ENCODE assay signal across 7 mouse cellular contexts in the genomic region with DNA sequence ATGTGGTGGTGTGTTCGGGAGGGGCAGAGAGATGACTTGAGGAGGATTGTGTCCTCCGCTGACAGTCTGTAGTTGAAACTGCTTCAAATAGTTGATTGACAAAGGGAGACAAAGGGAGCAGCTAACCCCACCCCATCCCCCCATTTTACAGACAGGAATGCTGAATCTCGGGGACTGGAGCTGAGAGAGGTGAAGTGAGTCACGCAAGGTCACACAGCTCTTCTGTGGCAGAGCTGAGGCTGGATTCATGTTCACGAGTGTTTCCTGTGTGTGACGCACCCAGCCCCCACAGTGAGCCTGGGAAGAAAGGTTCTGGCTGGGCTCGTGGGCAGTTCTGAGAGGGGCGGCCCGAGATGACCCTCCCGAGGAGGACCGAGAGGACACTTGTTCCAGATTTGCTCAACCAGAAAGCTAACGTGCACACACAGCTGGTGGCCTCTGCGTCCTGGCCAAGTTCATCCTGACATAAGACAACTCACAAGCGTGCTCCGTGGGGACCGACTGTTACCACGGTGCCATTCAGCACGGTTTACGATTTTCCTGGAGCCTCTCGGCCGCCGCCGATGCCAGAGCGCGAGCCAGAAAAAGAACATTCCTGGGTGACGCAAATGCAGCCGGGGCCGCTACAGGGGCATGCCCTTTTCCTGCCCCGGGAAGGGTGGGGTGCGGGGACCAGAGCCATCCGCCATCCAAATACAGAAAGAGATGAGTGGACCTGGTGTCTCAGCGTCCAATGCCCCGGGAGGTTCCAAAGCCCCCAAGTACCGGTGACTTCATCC.
A peak's percentile ranks its signal among the peaks of the same experiment; 100 is the strongest.
DNase-seq lines count a peak whose midpoint lies in the region; ATAC-seq and TF ChIP-seq lines count a peak whose summit lies in the region.

No protein-coding gene starts in this region.

- no peak for DNase-seq in ES-E14 (ENCODE audit: low read depth, low spot score)
- peak; percentile 54 for DNase-seq in adrenal gland, postnatal 25 days
- peak; percentile 62 for DNase-seq in gastrocnemius, postnatal 10 days
- DNase-seq in thymus, adult 2 months: no peak

- H3K4me1 ChIP-seq in ES-E14 (ENCODE audit: control insufficient read depth in 2 of 2, insufficient read depth in 2 of 2, low read length in 2 of 2, poor library complexity in 1 of 2): peaks cover 2% of the 10 kb centered on the region in 2 experiments; a peak in 1 of 4 replicates
- peaks cover 13% of the 10 kb centered on the region for H3K4me1 ChIP-seq in hindbrain, embryonic 16.5 days (ENCODE audit: control insufficient read depth, insufficient read depth, low read depth, low read length)
- H3K4me1 ChIP-seq in liver, embryonic 12.5 days: no peaks in the 10 kb centered on the region
- peaks cover 5% of the 10 kb centered on the region for H3K4me1 ChIP-seq in neural tube, embryonic 12.5 days
- H3K4me1 ChIP-seq in thymus, adult 2 months (replicated peaks; ENCODE audit: control insufficient read depth, insufficient read depth, low read length): peaks cover 10% of the 10 kb centered on the region

- H3K27ac ChIP-seq in ES-E14 (ENCODE audit: insufficient read depth, low read depth, low read length, poor library complexity, severe bottlenecking): no peak overlapping the region
- H3K27ac ChIP-seq in hindbrain, embryonic 16.5 days (ENCODE audit: low read depth, low read length): no peak overlapping the region
- H3K27ac ChIP-seq in liver, embryonic 12.5 days: no peak overlapping the region
- H3K27ac ChIP-seq in neural tube, embryonic 12.5 days: no peak overlapping the region
- H3K27ac ChIP-seq in thymus, adult 2 months (ENCODE audit: control insufficient read depth, insufficient read depth, low read length): no peak overlapping the region

- no peaks in the 10 kb centered on the region for H3K36me3 ChIP-seq in ES-E14 (ENCODE audit: control insufficient read depth, insufficient read depth, low read length, poor library complexity, severe bottlenecking)
- no peaks in the 10 kb centered on the region for H3K36me3 ChIP-seq in hindbrain, embryonic 16.5 days (ENCODE audit: control insufficient read depth, insufficient read depth, low read length)
- no peaks in the 10 kb centered on the region for H3K36me3 ChIP-seq in liver, embryonic 12.5 days
- H3K36me3 ChIP-seq in neural tube, embryonic 12.5 days: no peaks in the 10 kb centered on the region
- H3K36me3 ChIP-seq in thymus, adult 2 months (ENCODE audit: control insufficient read depth, insufficient read depth, low read length): no peaks in the 10 kb centered on the region

- no peak for TF ChIP-seq CTCF in thymus, adult 2 months (IDR thresholded peaks at IDR 0.05; ENCODE audit: borderline replicate concordance, control insufficient read depth, extremely low read depth, insufficient read depth, low read length, poor library complexity)

- in situ Hi-C loops in ES-E14 (cut with MboI; ENCODE audit: low sequenced_read_pairs in 2 of 2, unreplicated experiment in 2 of 2): no loop called here

- H3K9me3 ChIP-seq in ES-E14 (ENCODE audit: control insufficient read depth, insufficient read depth, low read depth, low read length): no peaks in the 10 kb centered on the region
- H3K9me3 ChIP-seq in hindbrain, embryonic 16.5 days (ENCODE audit: control insufficient read depth, low read length): no peaks in the 10 kb centered on the region
- no peaks in the 10 kb centered on the region for H3K9me3 ChIP-seq in liver, embryonic 12.5 days (replicated peaks)
- H3K9me3 ChIP-seq in neural tube, embryonic 12.5 days: no peaks in the 10 kb centered on the region

- peak overlapping the region; percentile 84 for H3K4me2 ChIP-seq in hindbrain, embryonic 16.5 days (ENCODE audit: low read length)
- peak overlapping the region; percentile 43 for H3K4me2 ChIP-seq in liver, embryonic 12.5 days
- H3K4me2 ChIP-seq in neural tube, embryonic 12.5 days (replicated peaks): peak overlapping the region; percentile 59

- no peak overlapping the region; the same call in 1 of the 2 replicates for H3K9ac ChIP-seq in ES-E14 (ENCODE audit: insufficient read depth, low read depth, low read length, poor library complexity, severe bottlenecking)
- H3K9ac ChIP-seq in hindbrain, embryonic 16.5 days (ENCODE audit: low read depth, low read length): peak overlapping the region; percentile 58
- no peak overlapping the region for H3K9ac ChIP-seq in liver, embryonic 12.5 days
- H3K9ac ChIP-seq in neural tube, embryonic 12.5 days: peak overlapping the region; percentile 35; the same call in 1 of the 2 replicates

- peak overlapping the region; percentile 32 to 43; a peak in 3 of 4 replicates for H3K4me3 ChIP-seq in ES-E14 (ENCODE audit: insufficient read depth in 1 of 2, low read depth in 1 of 2, low read length in 2 of 2, poor library complexity in 1 of 2, severe bottlenecking in 1 of 2)
- H3K4me3 ChIP-seq in hindbrain, embryonic 16.5 days (ENCODE audit: low read length): peak overlapping the region; percentile 40
- H3K4me3 ChIP-seq in liver, embryonic 12.5 days: peak overlapping the region; percentile 8; the same call in 1 of the 2 replicates
- peak overlapping the region; percentile 21 for H3K4me3 ChIP-seq in neural tube, embryonic 12.5 days
- no peak overlapping the region for H3K4me3 ChIP-seq in thymus, adult 2 months (ENCODE audit: control insufficient read depth, insufficient read depth, low read length)

- whole genome bisulfite sequencing in hindbrain, embryonic 16.5 days: 17% methylated on average over 34 of the region's 34 CpGs
- 25% methylated on average over 34 of the region's 34 CpGs for WGBS in liver, embryonic 12.5 days (ENCODE audit: insufficient replicate concordance)
- 19% methylated on average over 34 of the region's 34 CpGs for WGBS in neural tube, embryonic 12.5 days
- WGBS in thymus, adult 2 months: 19% methylated on average over 34 of the region's 34 CpGs

- no peak for TF ChIP-seq POLR2A in thymus, adult 2 months (IDR thresholded peaks at IDR 0.05; ENCODE audit: control insufficient read depth, extremely low read depth, insufficient read depth, low read length, poor library complexity)

- no peak; the same call in 1 of the 2 replicates for ATAC-seq in hindbrain, embryonic 16.5 days
- no peak for ATAC-seq in liver, embryonic 12.5 days
- ATAC-seq in neural tube, embryonic 12.5 days (ENCODE audit: low FRiP score, low read depth): 0 out of 2 replicates have a peak, but pooled peaks have one; percentile 21

- peaks cover 28% of the 10 kb centered on the region for H3K27me3 ChIP-seq in hindbrain, embryonic 16.5 days (replicated peaks; ENCODE audit: control insufficient read depth, insufficient read depth, low read length)
- H3K27me3 ChIP-seq in liver, embryonic 12.5 days (replicated peaks): peaks cover 72% of the 10 kb centered on the region
- H3K27me3 ChIP-seq in neural tube, embryonic 12.5 days (replicated peaks): peaks cover 65% of the 10 kb centered on the region
- H3K27me3 ChIP-seq in thymus, adult 2 months (ENCODE audit: control insufficient read depth, insufficient read depth, low read length): peaks cover 5% of the 10 kb centered on the region; the same call in 1 of the 2 replicates

TF ChIP-seq in ES-E14, 5 proteins besides CTCF, POLR2A, EP300 and RAD21:
- TF ChIP-seq ZC3H11A (IDR thresholded peaks at IDR 0.05; ENCODE audit: borderline replicate concordance, low read depth, low read length) (no peak), CHD2 (IDR thresholded peaks at IDR 0.05; ENCODE audit: low read depth, low read length) (no peak), ZNF384 (IDR thresholded peaks at IDR 0.05; ENCODE audit: low read depth, low read length) (no peak), HCFC1 (IDR thresholded peaks at IDR 0.05; ENCODE audit: borderline replicate concordance, insufficient read depth, low read length) (no peak), MAFK (IDR thresholded peaks at IDR 0.05; ENCODE audit: insufficient read depth, low read depth, low read length) (no peak)
TF ChIP-seq in ES-E14: peak in this region for 0.

Comparison
In these comparisons a context has a peak if more than half of its experiments do, and no peak if none do; other contexts are left out.
1. DNase-seq: peak in adrenal gland, postnatal 25 days (single experiment) and gastrocnemius, postnatal 10 days (single experiment); none in ES-E14 (single experiment) and thymus, adult 2 months (single experiment).
2. H3K9ac ChIP-seq: peak in hindbrain, embryonic 16.5 days (single experiment) and neural tube, embryonic 12.5 days (single experiment); none in ES-E14 (single experiment) and liver, embryonic 12.5 days (single experiment).
3. Peak in every context shown above with its lines, with median percentiles within 50 percentile points of each other: H3K4me2 ChIP-seq.